29 mouse cellular contexts compared by ENCODE assay signal in the genomic region with DNA sequence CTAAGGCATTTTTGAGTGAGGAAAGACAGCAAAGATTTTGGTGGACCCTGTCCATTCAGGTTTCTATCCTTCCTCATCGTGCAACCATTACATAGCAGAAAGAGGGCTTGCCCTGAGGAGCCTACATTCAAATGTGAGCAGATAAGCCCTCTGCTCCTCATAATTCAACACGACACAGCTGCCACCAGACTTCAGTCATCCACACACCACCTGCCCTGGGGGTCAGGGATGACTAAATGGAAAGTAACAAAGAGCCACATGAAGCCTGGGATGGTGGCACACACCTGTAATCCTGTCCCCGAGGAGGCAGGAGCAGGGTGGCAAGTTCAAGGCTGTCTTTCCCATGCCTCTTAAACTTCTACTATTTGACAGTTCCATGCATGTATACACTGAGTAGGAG. TPM values are rescaled to one million over a fixed set of nuclear protein-coding genes. Genes with fewer than 3 reads are reported as not detected.
DNase-seq lines count a peak whose midpoint lies in the region; ATAC-seq and TF ChIP-seq lines count a peak whose summit lies in the region.
"Had no signal": no experiment of that assay in that cellular context is flagged by ENCODE, and none has a peak within 500 bp of the region (broad histone marks: within the 10 kb centered on the region; RNA-seq: fewer than 3 reads in every experiment).

No protein-coding gene starts in this region.

- no peak for ATAC-seq in stomach, postnatal 0 days (ENCODE audit: low FRiP score, low TSS enrichment)
- ATAC-seq: forebrain, embryonic 13.5 days; forebrain, embryonic 16.5 days; intestine, embryonic 15.5 days had no signal

- intact Hi-C loops in gastrocnemius, adult 2 months (cut with DNase I): no loop called here

- H3K27ac ChIP-seq in gastrocnemius, adult 2 months: peak overlapping the region; percentile 70; the same call in 1 of the 2 replicates
- H3K27ac ChIP-seq in layer of hippocampus, adult 2 months: peak overlapping the region; percentile 82; the same call in 1 of the 2 replicates
- H3K27ac ChIP-seq in bone marrow macrophage, adult 2 months (ENCODE audit: insufficient read depth, low read depth, low read length): peak overlapping the region; percentile 99
- H3K27ac ChIP-seq in stomach, postnatal 0 days (replicated peaks): no peak overlapping the region
- H3K27ac ChIP-seq: embryonic facial prominence, embryonic 10.5 days; embryonic facial prominence, embryonic 13.5 days; forebrain, embryonic 13.5 days; hindbrain, embryonic 12.5 days; hindbrain, embryonic 15.5 days; intestine, embryonic 15.5 days had no signal

- 67% methylated on average over 3 of the region's 3 CpGs for WGBS in stomach, postnatal 0 days

- H3K27me3 ChIP-seq in stomach, postnatal 0 days (ENCODE audit: control insufficient read depth, insufficient read depth, low read length): no peaks in the 10 kb centered on the region
- H3K27me3 ChIP-seq: CH12.LX; embryonic facial prominence, embryonic 13.5 days; forebrain, embryonic 13.5 days; hindbrain, embryonic 12.5 days; hindbrain, embryonic 15.5 days; intestine, embryonic 15.5 days had no signal

- H3K9ac ChIP-seq in stomach, postnatal 0 days (ENCODE audit: low read length): no peak overlapping the region
- H3K9ac ChIP-seq: embryonic facial prominence, embryonic 13.5 days; forebrain, embryonic 13.5 days; hindbrain, embryonic 12.5 days; hindbrain, embryonic 15.5 days; intestine, embryonic 15.5 days had no signal

- no peak for TF ChIP-seq CTCF in gastrocnemius, adult 2 months (IDR thresholded peaks at IDR 0.05)
- no peak for TF ChIP-seq CTCF in layer of hippocampus, adult 2 months (conservative IDR thresholded peaks at IDR 0.05)
- TF ChIP-seq CTCF in bone marrow macrophage, adult 2 months (IDR thresholded peaks at IDR 0.05; ENCODE audit: low read depth, low read length): no peak
- TF ChIP-seq CTCF in stomach, postnatal 0 days (IDR thresholded peaks at IDR 0.05; ENCODE audit: low read depth): no peak

- TF ChIP-seq EP300 in stomach, postnatal 0 days (optimal IDR thresholded peaks at IDR 0.05): no peak

- no peak for DNase-seq in gastrocnemius, adult 2 months
- DNase-seq in gastrocnemius, adult 18-20 months (ENCODE audit: low spot score): no peak
- DNase-seq in layer of hippocampus, adult 2 months (ENCODE audit: low spot score in 2 of 2): no peak
- no peak for DNase-seq in layer of hippocampus, postnatal 14 days (ENCODE audit: low spot score in 2 of 2)
- DNase-seq in stomach, postnatal 0 days (ENCODE audit: low spot score): peak; percentile 7
- no peak for DNase-seq in MN1 (ENCODE audit: low spot score)
- DNase-seq: adrenal gland, adult 2 months; adrenal gland, postnatal 14 days; B cell, adult 2 months; cerebellum, adult 11-12 months; cerebellum, adult 8-10 months; cerebellum, postnatal 10 days; cerebellum, postnatal 36 days; embryo, embryonic 11 days; gastrocnemius, postnatal 10 days; gastrocnemius, postnatal 36 days had no signal

- no peak overlapping the region for H3K4me3 ChIP-seq in gastrocnemius, adult 2 months
- no peak overlapping the region for H3K4me3 ChIP-seq in layer of hippocampus, adult 2 months
- no peak overlapping the region for H3K4me3 ChIP-seq in bone marrow macrophage, adult 2 months (ENCODE audit: insufficient read depth, low read length)
- H3K4me3 ChIP-seq in stomach, postnatal 0 days (ENCODE audit: low read depth, low read length): no peak overlapping the region
- H3K4me3 ChIP-seq: embryonic facial prominence, embryonic 10.5 days; embryonic facial prominence, embryonic 13.5 days; erythroblast, embryonic 14.5 days; forebrain, embryonic 13.5 days; hindbrain, embryonic 12.5 days; hindbrain, embryonic 15.5 days; intestine, embryonic 15.5 days had no signal

- H3K36me3 ChIP-seq in stomach, postnatal 0 days (ENCODE audit: control insufficient read depth, insufficient read depth, low read length): no peaks in the 10 kb centered on the region
- H3K36me3 ChIP-seq: embryonic facial prominence, embryonic 10.5 days; embryonic facial prominence, embryonic 13.5 days; G1E; hindbrain, embryonic 12.5 days; hindbrain, embryonic 15.5 days; intestine, embryonic 15.5 days had no signal

- TF ChIP-seq POLR2A in bone marrow macrophage, adult 2 months (IDR thresholded peaks at IDR 0.05; ENCODE audit: borderline replicate concordance, low read depth, low read length): no peak

- H3K9me3 ChIP-seq in stomach, postnatal 0 days (ENCODE audit: control insufficient read depth, low read length): no peaks in the 10 kb centered on the region
- H3K9me3 ChIP-seq: embryonic facial prominence, embryonic 10.5 days; embryonic facial prominence, embryonic 13.5 days; forebrain, embryonic 13.5 days; G1E; hindbrain, embryonic 12.5 days; hindbrain, embryonic 15.5 days; intestine, embryonic 15.5 days had no signal

- H3K4me2 ChIP-seq in stomach, postnatal 0 days (replicated peaks; ENCODE audit: low read depth): no peak overlapping the region
- H3K4me2 ChIP-seq: embryonic facial prominence, embryonic 13.5 days; forebrain, embryonic 13.5 days; hindbrain, embryonic 12.5 days; hindbrain, embryonic 15.5 days; intestine, embryonic 15.5 days had no signal

- H3K4me1 ChIP-seq in bone marrow macrophage, adult 2 months (ENCODE audit: control insufficient read depth, insufficient read depth, low read length): peaks cover 48% of the 10 kb centered on the region
- no peaks in the 10 kb centered on the region for H3K4me1 ChIP-seq in stomach, postnatal 0 days (replicated peaks; ENCODE audit: control insufficient read depth, insufficient read depth)
- H3K4me1 ChIP-seq: embryonic facial prominence, embryonic 13.5 days; hindbrain, embryonic 15.5 days had no signal

RNA-seq across cellular contexts. Expression of a gene that starts 13.6 kb away (rescaled TPM):
- 1 to 10 TPM; 3.1 to 4.7 TPM for total RNA-seq in gastrocnemius, adult 2 months (2021)
- 1 to 10 TPM; 3.2 to 3.5 TPM for total RNA-seq in gastrocnemius, adult 18-20 months (2021)
- total RNA-seq in layer of hippocampus, adult 2 months (2021): 10 to 100 TPM; 10.1 to 10.2 TPM
- total RNA-seq in layer of hippocampus, postnatal 14 days (2021): 10 to 100 TPM; 11.4 TPM
- 33.4 and 35.1 TPM in 2 replicates for polyA plus RNA-seq in bone marrow macrophage, adult 2 months (2012; ENCODE audit: insufficient read depth, insufficient read length, missing spikeins)
- 14.6 and 15.3 TPM in 2 replicates for polyA plus RNA-seq in stomach, postnatal 0 days (2015; fragmentation: Nextera tagmentation; extraction: Ambion mirVana)

RNA-seq across cellular contexts. Expression of a gene that starts 25.7 kb away (rescaled TPM):
- total RNA-seq in gastrocnemius, adult 2 months (2021): 1 to 10 TPM; 3.4 to 5.1 TPM
- total RNA-seq in gastrocnemius, adult 18-20 months (2021): 1 to 10 TPM; 4.1 to 4.4 TPM
- total RNA-seq in layer of hippocampus, adult 2 months (2021): 10 to 100 TPM; 13.2 to 14.5 TPM
- total RNA-seq in layer of hippocampus, postnatal 14 days (2021): 10 to 100 TPM in 1 of 2 experiments, 1 to 10 TPM in 1; 8.9 to 11.5 TPM
- 13.4 and 16.3 TPM in 2 replicates for polyA plus RNA-seq in bone marrow macrophage, adult 2 months (2012; ENCODE audit: insufficient read depth, insufficient read length, missing spikeins)
- polyA plus RNA-seq in stomach, postnatal 0 days (2015; fragmentation: Nextera tagmentation; extraction: Ambion mirVana): 2.0 TPM in 2 replicates
- polyA plus RNA-seq: erythroblast, embryonic 14.5 days had no signal

RNA-seq across cellular contexts. Expression of a gene that starts 26.0 kb away (rescaled TPM):
- under 1 TPM; 0.45 to 0.64 TPM for total RNA-seq in gastrocnemius, adult 2 months (2021)
- total RNA-seq in gastrocnemius, adult 18-20 months (2021): under 1 TPM; 0.31 to 0.43 TPM
- total RNA-seq in layer of hippocampus, adult 2 months (2021): 10 to 100 TPM; 14.3 to 14.6 TPM
- 10 to 100 TPM; 11.9 to 12.4 TPM for total RNA-seq in layer of hippocampus, postnatal 14 days (2021)
- polyA plus RNA-seq in bone marrow macrophage, adult 2 months (2012; ENCODE audit: insufficient read depth, insufficient read length, missing spikeins): 33.3 and 39.6 TPM in 2 replicates
- polyA plus RNA-seq in stomach, postnatal 0 days (2015; fragmentation: Nextera tagmentation; extraction: Ambion mirVana): 0.53 and 0.62 TPM in 2 replicates
- total RNA-seq: granulocyte monocyte progenitor cell, adult 5-6 weeks had no signal

RNA-seq across cellular contexts. Expression of a gene that starts 42.0 kb away (rescaled TPM):
- total RNA-seq in gastrocnemius, adult 2 months (2021): 100 to 1,000 TPM; 254 to 341 TPM
- total RNA-seq in gastrocnemius, adult 18-20 months (2021): 100 to 1,000 TPM; 266 to 292 TPM
- total RNA-seq in layer of hippocampus, adult 2 months (2021): 100 to 1,000 TPM; 206 to 221 TPM
- total RNA-seq in layer of hippocampus, postnatal 14 days (2021): 100 to 1,000 TPM; 267 TPM
- polyA plus RNA-seq in bone marrow macrophage, adult 2 months (2012; ENCODE audit: insufficient read depth, insufficient read length, missing spikeins): 159 and 174 TPM in 2 replicates
- polyA plus RNA-seq in stomach, postnatal 0 days (2015; fragmentation: Nextera tagmentation; extraction: Ambion mirVana): 415 and 439 TPM in 2 replicates

RNA-seq across cellular contexts. Expression of a gene that starts 59.7 kb away (rescaled TPM):
- total RNA-seq in gastrocnemius, adult 2 months (2021): 10 to 100 TPM; 18.0 to 20.7 TPM
- 10 to 100 TPM; 15.3 to 19.5 TPM for total RNA-seq in gastrocnemius, adult 18-20 months (2021)
- 10 to 100 TPM; 40.0 to 40.6 TPM for total RNA-seq in layer of hippocampus, adult 2 months (2021)
- 10 to 100 TPM; 29.1 to 31.5 TPM for total RNA-seq in layer of hippocampus, postnatal 14 days (2021)
- polyA plus RNA-seq in bone marrow macrophage, adult 2 months (2012; ENCODE audit: insufficient read depth, insufficient read length, missing spikeins): not detected in 2 replicates
- 1.4 and 1.5 TPM in 2 replicates for polyA plus RNA-seq in stomach, postnatal 0 days (2015; fragmentation: Nextera tagmentation; extraction: Ambion mirVana)
- total RNA-seq: CH12.LX; granulocyte monocyte progenitor cell, adult 5-6 weeks; hematopoietic stem cell, adult 5-6 weeks had no signal
- polyA plus RNA-seq: erythroblast, embryonic 14.5 days; G1E had no signal

Comparison
In these comparisons a context has a peak if more than half of its experiments do, and no peak if none do; other contexts are left out.
1. RNA of a gene that starts 26.0 kb away (total RNA-seq): 14.3 to 14.6 TPM in layer of hippocampus, adult 2 months and 11.9 to 12.4 TPM in layer of hippocampus, postnatal 14 days; 0.45 to 0.64 TPM in gastrocnemius, adult 2 months and 0.31 to 0.43 TPM in gastrocnemius, adult 18-20 months; every median in the first group is over 4 times any median in the second.